Mouse (Mus musculus) limb, embryonic 14.5 days (tissue): Measurements from ENCODE around the gene Snw1. TPM values are rescaled to one million over a fixed set of nuclear protein-coding genes. Genes with fewer than 3 reads are reported as not detected.

ENCODE experiments used
- ATAC-seq: fragments of 200-750 bp; cut with Nextera tagmentation; 2 replicates; pipeline ENCODE4 v1.8.0; 2017; ENCODE audit warnings: low read depth, moderate number of reproducible peaks, moderate TSS enrichment; ENCODE audit not compliant: low FRiP score
- DNase-seq: peaks from one replicate; pipeline ENCODE4 v3.0.0-alpha.2; 2015; ENCODE audit warnings: low spot score
- H3K27ac ChIP-seq: fragments of 300-500 bp; sonication (generic); replicated peaks from 2 replicates; pipeline ENCODE4 v1.5.1; 2014; ENCODE audit warnings: low read depth, mild to moderate bottlenecking, low read length, moderate library complexity, mixed read lengths
- H3K27me3 ChIP-seq: fragments of 300-500 bp; sonication (generic); 2 replicates; pipeline ENCODE4 v1.6.1; 2014; ENCODE audit warnings: low read length, mixed read lengths; ENCODE audit not compliant: control insufficient read depth, insufficient read depth
- H3K36me3 ChIP-seq: fragments of 300-500 bp; sonication (generic); 2 replicates; pipeline ENCODE4 v1.6.1; 2014; ENCODE audit warnings: mild to moderate bottlenecking, low read length, moderate library complexity, mixed read lengths; ENCODE audit not compliant: control insufficient read depth, insufficient read depth
- H3K4me1 ChIP-seq: fragments of 300-500 bp; sonication (generic); 2 replicates; pipeline ENCODE4 v1.6.1; 2014; ENCODE audit warnings: antibody characterized with exemption, low read length, mixed read lengths; ENCODE audit not compliant: control insufficient read depth, insufficient read depth
- H3K4me2 ChIP-seq: fragments of 300-500 bp; sonication (generic); replicated peaks from 2 replicates; pipeline ENCODE4 v1.6.1; 2014; ENCODE audit warnings: low read depth, mild to moderate bottlenecking, low read length, moderate library complexity; ENCODE audit not compliant: severe bottlenecking
- H3K4me3 ChIP-seq: fragments of 300-500 bp; sonication (generic); replicated peaks from 2 replicates; pipeline ENCODE4 v1.5.1; 2014; ENCODE audit warnings: low read length
- H3K9ac ChIP-seq: fragments of 300-500 bp; sonication (generic); 2 replicates; pipeline ENCODE4 v1.6.1; 2014; ENCODE audit warnings: mild to moderate bottlenecking, low read depth, low read length, moderate library complexity; ENCODE audit not compliant: severe bottlenecking
- H3K9me3 ChIP-seq: fragments of 300-500 bp; sonication (generic); 2 replicates; pipeline ENCODE4 v1.6.1; 2016; ENCODE audit warnings: low read length; ENCODE audit not compliant: control insufficient read depth
- POLR2A ChIP-seq: fragments of 200-500 bp; IDR thresholded peaks from 2 replicates; pipeline ENCODE4 v1.8.0; 2012; ENCODE audit warnings: inconsistent platforms, mild to moderate bottlenecking, moderate library complexity, borderline replicate concordance; ENCODE audit not compliant: insufficient read depth, insufficient read length; ENCODE audit errors: extremely low read depth
- WGBS: fragments of 180-500 bp; shearing (Covaris S2); extraction: QIAGEN DNeasy Blood & Tissue Kit; methylation state at CpG from one replicate; pipeline ENCODE4 v1.1.7; 2014; 5-methylcytosine and 5-hydroxymethylcytosine counted together
- polyA plus RNA-seq, 2 experiments: library from polyadenylated mRNA; depleted of rRNA in 1 of 2; stranded (reverse) in 1 of 2; unstranded in 1 of 2; fragments of >200 nt; fragmentation: Nextera tagmentation in 1 of 2; extraction: Ambion mirVana in 1 of 2; gene quantifications; 2 replicates each; pipeline versions ENCODE4 v1.2.1 to v1.2.3; 2012 to 2014

Snw1 gene
- polyA plus RNA-seq, 2 experiments, result 45.3 to 125 TPM

DNA sequence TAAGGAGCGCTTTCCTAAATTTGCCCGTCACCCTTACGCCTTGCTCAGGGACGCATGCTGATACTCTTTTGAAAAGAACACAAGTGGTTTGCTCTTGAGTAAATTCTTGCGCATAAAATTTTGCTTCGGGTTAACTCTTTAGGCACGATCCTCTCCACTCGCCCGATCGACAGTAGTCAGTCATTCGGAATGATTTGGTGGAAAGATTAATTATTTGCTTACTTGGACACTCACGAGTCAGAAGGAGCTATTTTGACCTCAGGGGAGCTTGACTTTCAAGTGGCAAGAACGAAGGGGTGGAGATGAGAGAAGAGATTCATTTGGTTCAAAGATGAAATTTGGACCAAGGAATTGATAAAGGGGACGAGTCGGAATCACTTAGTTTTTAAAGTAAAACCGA is 27.9 kb downstream of the Snw1 start:
- DNase-seq, result peak; percentile 25
- 5% methylated on average over 16 of the region's 16 CpGs for WGBS
- Histone ChIP-seq H3K9ac (peak overlapping the region; percentile 94), H3K4me1 (peaks cover 10% of the 10 kb centered on the region), H3K4me2 (peak overlapping the region; percentile 58), H3K36me3 (peaks cover 53% of the 10 kb centered on the region), H3K4me3 (peak overlapping the region; percentile 90), H3K27me3 (no peaks in the 10 kb centered on the region), H3K9me3 (no peaks in the 10 kb centered on the region), H3K27ac (0 out of 2 replicates have a peak overlapping the region, but pooled peaks have one; percentile 62)
- ATAC-seq, result no peak
- TF ChIP-seq POLR2A, result no peak

GRCm38 (mm10) chr12:87443700-87444122 is 28.4 kb downstream of the Snw1 start, which contains the start of the genes Slirp and Alkbh1:
TSS of gene Slirp (plus strand) at chr12:87443896.
TSS of gene Alkbh1 (minus strand) at chr12:87444017.
- Histone ChIP-seq H3K4me2 (peak within 1 kb of the TSS; percentile 58), H3K4me1 (peaks cover 10% of the 10 kb centered on the region), H3K27me3 (no peaks in the 10 kb centered on the region), H3K4me3 (peak within 1 kb of the TSS; percentile 90), H3K9ac (peak within 1 kb of the TSS; percentile 94), H3K27ac (peak within 1 kb of the TSS; percentile 91), H3K9me3 (no peaks in the 10 kb centered on the region), H3K36me3 (peaks cover 54% of the 10 kb centered on the region)
- peak; percentile 60; the same call in 1 of the 2 replicates for TF ChIP-seq POLR2A
- peak; percentile 92 for ATAC-seq
- WGBS, result under 1% methylated on average over 28 of the region's 28 CpGs
- DNase-seq, result peak; percentile 94

DNA sequence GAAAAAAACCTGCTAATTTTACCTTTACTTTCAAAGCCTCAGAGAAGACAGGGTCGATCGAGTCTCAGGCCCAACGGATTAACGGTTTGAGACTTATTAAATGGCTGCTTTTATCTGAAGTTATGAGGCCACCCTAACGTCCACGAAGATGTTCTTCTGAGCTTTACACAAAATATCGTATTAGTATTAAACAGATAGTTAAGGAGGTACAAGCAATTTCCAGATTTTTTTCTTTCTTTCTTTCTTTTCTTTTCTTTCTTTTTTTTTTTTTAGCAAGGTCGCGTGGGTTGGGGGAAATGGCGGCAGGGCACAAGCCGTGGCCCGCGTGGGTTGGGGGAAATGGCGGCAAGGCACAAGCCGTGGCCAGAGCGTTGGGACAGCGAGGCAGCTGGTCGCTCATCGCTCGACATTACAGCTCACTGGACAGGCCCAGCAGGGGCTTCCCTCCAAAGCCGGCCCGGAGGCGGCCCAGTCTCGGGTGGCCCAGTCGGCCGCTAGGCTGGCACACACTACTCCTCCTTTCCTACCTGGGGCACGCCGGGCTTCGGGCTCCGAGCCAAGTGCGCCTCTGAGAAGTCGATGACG is 28.9 kb downstream of the Snw1 start:
- Histone ChIP-seq H3K9ac (peak overlapping the region; percentile 94), H3K4me3 (peak overlapping the region; percentile 90), H3K4me2 (peak overlapping the region; percentile 58), H3K27me3 (no peaks in the 10 kb centered on the region), H3K9me3 (no peaks in the 10 kb centered on the region), H3K36me3 (peaks cover 54% of the 10 kb centered on the region), H3K27ac (peak overlapping the region; percentile 91), H3K4me1 (peaks cover 10% of the 10 kb centered on the region)
- ATAC-seq (peak; percentile 70), DNase-seq (no peak)
- WGBS, result under 1% methylated on average over 33 of the region's 33 CpGs
- TF ChIP-seq POLR2A, result no peak

DNA sequence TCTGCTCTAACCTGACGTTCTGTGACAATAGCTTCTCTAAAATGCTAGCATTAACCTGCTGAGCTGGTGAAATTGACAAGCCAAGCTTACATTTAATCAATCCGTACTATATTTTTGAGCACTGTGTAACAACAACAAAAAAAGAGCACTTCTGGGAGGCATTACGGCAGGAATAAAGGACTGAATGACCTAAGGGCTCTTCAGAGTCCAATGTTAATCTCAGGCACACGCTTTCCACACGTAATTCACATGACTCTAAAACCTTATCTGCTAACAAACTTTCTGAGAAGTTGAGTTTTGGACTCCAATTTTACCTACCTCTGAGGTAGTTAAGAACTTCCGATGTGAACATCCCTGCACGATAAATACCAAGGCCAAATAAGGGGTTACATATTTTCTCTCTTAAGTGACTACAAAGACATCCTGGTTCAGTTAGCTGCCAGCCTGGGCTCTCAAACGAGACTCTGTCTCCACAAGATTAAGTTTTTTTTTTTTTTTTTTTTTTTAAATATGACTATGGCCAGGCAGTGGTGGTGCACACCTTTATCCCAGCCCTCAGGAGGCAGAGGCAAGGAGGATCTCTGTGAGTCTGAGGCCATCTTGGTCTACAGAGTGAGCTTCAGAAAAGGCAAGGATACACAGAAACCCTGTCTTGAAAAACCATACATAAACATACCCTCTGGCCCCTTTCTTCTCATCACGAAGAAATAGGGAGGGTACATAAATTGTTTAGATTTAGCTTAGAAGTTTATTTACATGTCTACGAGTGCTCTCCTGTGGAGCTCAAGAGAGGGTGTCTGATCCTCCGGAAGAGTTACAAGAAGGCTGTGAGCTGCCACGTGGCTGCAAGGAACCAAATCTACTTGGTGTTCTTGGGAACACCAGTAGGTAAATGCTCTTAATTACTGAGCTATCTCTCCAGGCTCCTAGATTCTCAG is 29.6 kb downstream of the Snw1 start:
- H3K9ac ChIP-seq, result peak overlapping the region; percentile 94
- peaks cover 10% of the 10 kb centered on the region for H3K4me1 ChIP-seq
- H3K27me3 ChIP-seq, result no peaks in the 10 kb centered on the region
- peak overlapping the region; percentile 90 for H3K4me3 ChIP-seq
- no peak for ATAC-seq
- peak overlapping the region; percentile 91 for H3K27ac ChIP-seq
- TF ChIP-seq POLR2A, result no peak
- no peak for DNase-seq
- H3K36me3 ChIP-seq, result peaks cover 54% of the 10 kb centered on the region
- no peaks in the 10 kb centered on the region for H3K9me3 ChIP-seq
- peak overlapping the region; percentile 58 for H3K4me2 ChIP-seq
- 20% methylated on average over 12 of the region's 12 CpGs for WGBS

GRCm38 (mm10) chr12:87428885-87429284 is 43.2 kb downstream of the Snw1 start:
- 86% methylated on average over 8 of the region's 8 CpGs for WGBS
- no peak overlapping the region for H3K9ac ChIP-seq
- H3K4me2 ChIP-seq, result no peak overlapping the region
- H3K27me3 ChIP-seq, result no peaks in the 10 kb centered on the region
- ATAC-seq, result no peak
- H3K4me1 ChIP-seq, result no peaks in the 10 kb centered on the region
- H3K4me3 ChIP-seq, result no peak overlapping the region
- DNase-seq, result no peak
- H3K27ac ChIP-seq, result no peak overlapping the region
- H3K9me3 ChIP-seq, result no peaks in the 10 kb centered on the region
- H3K36me3 ChIP-seq, result peaks cover 86% of the 10 kb centered on the region
- TF ChIP-seq POLR2A, result no peak
